Mouse (Mus musculus): ENCODE data around the gene Aspg. TPM values are rescaled to one million over a fixed set of nuclear protein-coding genes. Genes with fewer than 3 reads are reported as not detected.
A peak's percentile ranks its signal among the peaks of the same experiment; 100 is the strongest.

The Aspg gene
- polyA plus RNA-seq, 1 experiment from 2014 or later, result 0.46 TPM

- WGBS (ENCODE audit: insufficient replicate concordance), result 6% methylated on average over 14 of the region's 14 CpGs
These were observed 36.8 kb downstream of the Aspg start for GRCm38 (mm10) chr12:112143116-112143832.

GRCm38 (mm10) chr12:112143833-112144201 is 37.3 kb downstream of the Aspg start:
- Histone ChIP-seq H3K27me3 (replicated peaks) (peaks cover 96% of the 10 kb centered on the region), H3K9me3 (replicated peaks) (no peaks in the 10 kb centered on the region), H3K4me3 (peak overlapping the region; percentile 39), H3K9ac (no peak overlapping the region), H3K4me1 (peaks cover 33% of the 10 kb centered on the region), H3K27ac (no peak overlapping the region), H3K36me3 (no peaks in the 10 kb centered on the region), H3K4me2 (peak overlapping the region; percentile 70)
- WGBS (ENCODE audit: insufficient replicate concordance), result 2% methylated on average over 27 of the region's 52 CpGs
- no peak for ATAC-seq

More at GRCm38 (mm10) chr12:112143116-112143832, 36.8 kb downstream of the Aspg start:
- no peak overlapping the region for H3K9ac ChIP-seq
- peak overlapping the region; percentile 70; the same call in 1 of the 2 replicates for H3K4me2 ChIP-seq
- H3K4me1 ChIP-seq, result peaks cover 33% of the 10 kb centered on the region
- H3K9me3 ChIP-seq (replicated peaks), result no peaks in the 10 kb centered on the region
- H3K4me3 ChIP-seq, result peak overlapping the region; percentile 39
- H3K27ac ChIP-seq, result no peak overlapping the region
- H3K27me3 ChIP-seq (replicated peaks), result peaks cover 91% of the 10 kb centered on the region
- no peak for ATAC-seq
- no peaks in the 10 kb centered on the region for H3K36me3 ChIP-seq

- 2% methylated on average over 46 of the region's 46 CpGs for WGBS (ENCODE audit: insufficient replicate concordance)
- Histone ChIP-seq H3K27ac (no peak overlapping the region), H3K4me2 (peak overlapping the region; percentile 70), H3K4me1 (peaks cover 33% of the 10 kb centered on the region), H3K27me3 (replicated peaks) (peaks cover 99% of the 10 kb centered on the region), H3K9ac (no peak overlapping the region), H3K9me3 (replicated peaks) (no peaks in the 10 kb centered on the region), H3K36me3 (no peaks in the 10 kb centered on the region), H3K4me3 (peak overlapping the region; percentile 39)
- ATAC-seq, result no peak
These were observed 38.1 kb downstream of the Aspg start for GRCm38 (mm10) chr12:112144377-112145115.

- Histone ChIP-seq H3K27me3 (replicated peaks) (peaks cover 91% of the 10 kb centered on the region), H3K27ac (no peak overlapping the region), H3K4me3 (peak overlapping the region; percentile 39), H3K4me1 (peaks cover 33% of the 10 kb centered on the region), H3K9ac (no peak overlapping the region), H3K9me3 (replicated peaks) (no peaks in the 10 kb centered on the region), H3K36me3 (no peaks in the 10 kb centered on the region), H3K4me2 (peak overlapping the region; percentile 70)
- ATAC-seq, result peak; percentile 29
- WGBS (ENCODE audit: insufficient replicate concordance), result under 1% methylated on average over 37 of the region's 37 CpGs
These were observed 38.9 kb downstream of the Aspg start for GRCm38 (mm10) chr12:112145211-112145874.

- peak; percentile 54 for ATAC-seq
These were observed 39.6 kb downstream of the Aspg start, which contains the start of gene Kif26a for GRCm38 (mm10) chr12:112145875-112146651. Kif26a (plus strand) TSS chr12:112146208.

GRCm38 (mm10) chr12:112147365-112147764 is 40.9 kb downstream of the Aspg start:
- WGBS (ENCODE audit: insufficient replicate concordance), result 41% methylated on average over 5 of the region's 5 CpGs
- H3K27ac ChIP-seq, result no peak overlapping the region
- ATAC-seq, result no peak
- no peaks in the 10 kb centered on the region for H3K9me3 ChIP-seq (replicated peaks)
- no peaks in the 10 kb centered on the region for H3K36me3 ChIP-seq
- H3K4me1 ChIP-seq, result peaks cover 39% of the 10 kb centered on the region
- H3K4me2 ChIP-seq, result peak overlapping the region; percentile 70
- H3K27me3 ChIP-seq (replicated peaks), result peaks cover 70% of the 10 kb centered on the region
- H3K9ac ChIP-seq, result no peak overlapping the region
- no peak overlapping the region for H3K4me3 ChIP-seq

More at GRCm38 (mm10) chr12:112145875-112146651, 39.6 kb downstream of the Aspg start, which contains the start of gene Kif26a:
- Histone ChIP-seq H3K4me3 (peak within 1 kb of the TSS; percentile 39), H3K27ac (no peak within 1 kb of the TSS), H3K27me3 (replicated peaks) (peaks cover 83% of the 10 kb centered on the region), H3K4me2 (peak within 1 kb of the TSS; percentile 70), H3K9me3 (replicated peaks) (no peaks in the 10 kb centered on the region), H3K9ac (peak within 1 kb of the TSS; percentile 29; the same call in 1 of the 2 replicates), H3K36me3 (no peaks in the 10 kb centered on the region), H3K4me1 (peaks cover 33% of the 10 kb centered on the region)
- under 1% methylated on average over 66 of the region's 68 CpGs for WGBS (ENCODE audit: insufficient replicate concordance)

- H3K4me2 ChIP-seq, result no peak overlapping the region
- ATAC-seq, result no peak
- H3K4me3 ChIP-seq, result no peak overlapping the region
- H3K36me3 ChIP-seq, result no peaks in the 10 kb centered on the region
- H3K9ac ChIP-seq, result no peak overlapping the region
- H3K4me1 ChIP-seq, result peaks cover 31% of the 10 kb centered on the region
- no peaks in the 10 kb centered on the region for H3K9me3 ChIP-seq (replicated peaks)
- no peak overlapping the region for H3K27ac ChIP-seq
- WGBS (ENCODE audit: insufficient replicate concordance), result 50% methylated on average over 7 of the region's 7 CpGs
- peaks cover 44% of the 10 kb centered on the region for H3K27me3 ChIP-seq (replicated peaks)
These were observed 43.5 kb downstream of the Aspg start for GRCm38 (mm10) chr12:112150011-112150410.

- no peak overlapping the region for H3K27ac ChIP-seq
These were observed 44.9 kb downstream of the Aspg start for GRCm38 (mm10) chr12:112151244-112151979.

GRCm38 (mm10) chr12:112151980-112152362 is 45.5 kb downstream of the Aspg start:
- peaks cover 24% of the 10 kb centered on the region for H3K27me3 ChIP-seq (replicated peaks)
- H3K4me2 ChIP-seq, result no peak overlapping the region
- H3K4me1 ChIP-seq, result peaks cover 20% of the 10 kb centered on the region
- WGBS (ENCODE audit: insufficient replicate concordance), result 49% methylated on average over 6 of the region's 6 CpGs
- H3K4me3 ChIP-seq, result no peak overlapping the region
- no peaks in the 10 kb centered on the region for H3K9me3 ChIP-seq (replicated peaks)
- no peak overlapping the region for H3K27ac ChIP-seq
- ATAC-seq, result 0 out of 2 replicates have a peak, but pooled peaks have one; percentile 1
- H3K36me3 ChIP-seq, result no peaks in the 10 kb centered on the region
- H3K9ac ChIP-seq, result no peak overlapping the region

More at GRCm38 (mm10) chr12:112151244-112151979, 44.9 kb downstream of the Aspg start:
- peak; percentile 11; the same call in 1 of the 2 replicates for ATAC-seq
- WGBS (ENCODE audit: insufficient replicate concordance), result 45% methylated on average over 12 of the region's 12 CpGs
- no peak overlapping the region for H3K4me3 ChIP-seq
- peaks cover 30% of the 10 kb centered on the region for H3K27me3 ChIP-seq (replicated peaks)
- H3K36me3 ChIP-seq, result no peaks in the 10 kb centered on the region
- no peaks in the 10 kb centered on the region for H3K9me3 ChIP-seq (replicated peaks)
- no peak overlapping the region for H3K4me2 ChIP-seq
- peaks cover 24% of the 10 kb centered on the region for H3K4me1 ChIP-seq
- no peak overlapping the region for H3K9ac ChIP-seq

- ATAC-seq, result no peak
- Histone ChIP-seq H3K36me3 (no peaks in the 10 kb centered on the region), H3K27ac (no peak overlapping the region), H3K4me3 (no peak overlapping the region), H3K9me3 (replicated peaks) (no peaks in the 10 kb centered on the region), H3K4me2 (no peak overlapping the region), H3K4me1 (peaks cover 20% of the 10 kb centered on the region), H3K27me3 (replicated peaks) (peaks cover 8% of the 10 kb centered on the region), H3K9ac (no peak overlapping the region)
- 71% methylated on average over 12 of the region's 12 CpGs for WGBS (ENCODE audit: insufficient replicate concordance)
These were observed 47.1 kb downstream of the Aspg start for GRCm38 (mm10) chr12:112153597-112153996.

GRCm38 (mm10) chr12:112154476-112154875 is 48.0 kb downstream of the Aspg start:
- WGBS (ENCODE audit: insufficient replicate concordance), result 48% methylated on average over 5 of the region's 5 CpGs
- Histone ChIP-seq H3K27ac (no peak overlapping the region), H3K27me3 (replicated peaks) (no peaks in the 10 kb centered on the region; the same call in 1 of the 2 replicates)

More at GRCm38 (mm10) chr12:112154476-112154875, 48.0 kb downstream of the Aspg start:
- Histone ChIP-seq H3K36me3 (no peaks in the 10 kb centered on the region), H3K9me3 (replicated peaks) (no peaks in the 10 kb centered on the region), H3K4me3 (no peak overlapping the region), H3K9ac (no peak overlapping the region), H3K4me2 (no peak overlapping the region), H3K4me1 (peaks cover 20% of the 10 kb centered on the region)
- no peak for ATAC-seq
